ENCODE assay signal across 7 mouse cellular contexts in the genomic region with DNA sequence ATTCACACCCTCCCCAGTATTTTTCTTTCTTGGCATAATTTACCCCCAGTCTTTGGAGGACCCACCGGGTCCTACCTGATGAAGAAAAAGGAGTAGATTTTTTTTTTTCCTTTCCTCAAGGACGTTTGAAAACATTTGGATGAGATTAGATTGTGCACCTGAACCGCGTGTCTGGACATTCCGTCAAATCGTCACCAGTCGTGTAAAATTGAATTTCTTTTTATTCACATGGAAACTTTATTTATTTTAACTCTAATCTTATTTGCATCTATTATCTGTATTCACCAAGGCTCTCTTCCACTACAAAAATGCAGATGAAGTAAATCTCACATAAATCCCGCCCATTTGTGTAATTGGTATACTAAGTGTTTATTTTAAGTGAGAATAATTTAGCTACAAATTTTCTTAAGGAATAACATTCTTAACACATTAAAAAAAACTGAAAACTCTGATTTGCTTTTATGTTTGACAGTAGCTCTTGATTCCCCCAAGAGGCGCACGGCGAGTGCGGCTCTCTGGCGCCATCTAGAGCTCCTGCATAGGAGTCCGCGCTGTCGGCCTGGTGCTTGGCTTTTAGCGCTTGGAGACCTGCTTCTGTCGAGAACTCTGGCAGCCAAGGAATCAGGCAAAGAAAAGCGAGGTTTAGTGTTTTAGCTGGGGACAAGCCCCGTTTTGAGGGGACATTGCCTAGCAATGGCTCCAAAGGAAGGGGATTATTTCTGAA. TPM values are rescaled to one million over a fixed set of nuclear protein-coding genes. Genes with fewer than 3 reads are reported as not detected.
DNase-seq lines count a peak whose midpoint lies in the region; ATAC-seq lines count a peak whose summit lies in the region.

No protein-coding gene starts in this region.

- intact Hi-C loops in left cerebral cortex, postnatal 36 days (cut with DNase I): loop anchor here (2.0 to 10.0 kb wide), 8 partner anchors 66 to 1407 kb away; a partner anchor contains a TSS

- H3K27ac ChIP-seq in intestine, embryonic 16.5 days (ENCODE audit: low read length): no peak overlapping the region
- no peak overlapping the region; the same call in 1 of the 2 replicates for H3K27ac ChIP-seq in midbrain, embryonic 11.5 days (ENCODE audit: low read depth, low read length)

- DNase-seq in adrenal gland, adult 8-10 months: peak; percentile 73
- peak; percentile 86 for DNase-seq in embryo, embryonic 11.5 days (ENCODE audit: low read depth, low spot score)
- DNase-seq in gastrocnemius, postnatal 4 days (ENCODE audit: low spot score in 2 of 2): peak; percentile 74 to 89
- DNase-seq in left cerebral cortex, postnatal 36 days (ENCODE audit: low spot score in 2 of 2): peak; percentile 81 to 86
- peak; percentile 99 for DNase-seq in midbrain, embryonic 11.5 days (ENCODE audit: low spot score, missing footprints)
- peak; percentile 73 for DNase-seq in skeletal muscle tissue, adult 2 months (ENCODE audit: low read depth, low spot score)

- H3K36me3 ChIP-seq in intestine, embryonic 16.5 days (ENCODE audit: control insufficient read depth, insufficient read depth, low read length): no peaks in the 10 kb centered on the region
- H3K36me3 ChIP-seq in midbrain, embryonic 11.5 days (ENCODE audit: control insufficient read depth, insufficient read depth, low read length): no peaks in the 10 kb centered on the region

- no peak overlapping the region for H3K9ac ChIP-seq in intestine, embryonic 16.5 days (ENCODE audit: low read depth, low read length)
- no peak overlapping the region for H3K9ac ChIP-seq in midbrain, embryonic 11.5 days (ENCODE audit: low read length)

- H3K27me3 ChIP-seq in intestine, embryonic 16.5 days (replicated peaks; ENCODE audit: control insufficient read depth, insufficient read depth, low read length): peaks cover 60% of the 10 kb centered on the region
- H3K27me3 ChIP-seq in midbrain, embryonic 11.5 days (ENCODE audit: control insufficient read depth, insufficient read depth, low read length): peaks cover 70% of the 10 kb centered on the region

- ATAC-seq in intestine, embryonic 16.5 days: peak; percentile 73
- peak; percentile 51; the same call in 1 of the 2 replicates for ATAC-seq in midbrain, embryonic 11.5 days (ENCODE audit: low FRiP score)

- peaks cover 32% of the 10 kb centered on the region for H3K4me1 ChIP-seq in intestine, embryonic 16.5 days (ENCODE audit: control insufficient read depth, insufficient read depth, low read length)
- peaks cover 44% of the 10 kb centered on the region for H3K4me1 ChIP-seq in midbrain, embryonic 11.5 days (ENCODE audit: control insufficient read depth, insufficient read depth, low read length)

- WGBS in intestine, embryonic 16.5 days: 2% methylated on average over 20 of the region's 20 CpGs
- under 1% methylated on average over 20 of the region's 20 CpGs for WGBS in midbrain, embryonic 11.5 days

- peak overlapping the region; percentile 22; the same call in 1 of the 2 replicates for H3K4me3 ChIP-seq in intestine, embryonic 16.5 days (ENCODE audit: low read length)
- H3K4me3 ChIP-seq in midbrain, embryonic 11.5 days (ENCODE audit: low read depth, low read length): peak overlapping the region; percentile 20; the same call in 1 of the 2 replicates

- peak overlapping the region; percentile 32; the same call in 1 of the 2 replicates for H3K4me2 ChIP-seq in intestine, embryonic 16.5 days (ENCODE audit: low read depth, low read length)
- H3K4me2 ChIP-seq in midbrain, embryonic 11.5 days: peak overlapping the region; percentile 46

- H3K9me3 ChIP-seq in intestine, embryonic 16.5 days (ENCODE audit: control insufficient read depth, low read length): no peaks in the 10 kb centered on the region
- no peaks in the 10 kb centered on the region for H3K9me3 ChIP-seq in midbrain, embryonic 11.5 days (ENCODE audit: control insufficient read depth, low read length)

RNA-seq across cellular contexts. Expression of a gene that starts 6.6 kb away (rescaled TPM):
- total RNA-seq in adrenal gland, adult 8-10 months (2022): not detected
- not detected for total RNA-seq in gastrocnemius, postnatal 4 days (2021)
- not detected in 2 replicates for polyA plus RNA-seq in intestine, embryonic 16.5 days (2015; fragmentation: Nextera tagmentation; extraction: Ambion mirVana)
- total RNA-seq in left cerebral cortex, postnatal 36 days (2021): 1 to 10 TPM; 2.8 to 4.6 TPM
- polyA plus RNA-seq in midbrain, embryonic 11.5 days (2014; fragmentation: Nextera tagmentation; extraction: Ambion mirVana): 2.8 and 3.3 TPM in 2 replicates

RNA-seq across cellular contexts. Expression of a gene that starts 34.1 kb away (rescaled TPM):
- 10 to 100 TPM; 23.9 to 33.8 (median 30.1) TPM for total RNA-seq in adrenal gland, adult 8-10 months (2022)
- total RNA-seq in gastrocnemius, postnatal 4 days (2021): 10 to 100 TPM; 14.9 to 15.4 TPM
- 16.6 and 16.9 TPM in 2 replicates for polyA plus RNA-seq in intestine, embryonic 16.5 days (2015; fragmentation: Nextera tagmentation; extraction: Ambion mirVana)
- total RNA-seq in left cerebral cortex, postnatal 36 days (2021): 10 to 100 TPM; 16.3 to 18.4 TPM
- polyA plus RNA-seq in midbrain, embryonic 11.5 days (2014; fragmentation: Nextera tagmentation; extraction: Ambion mirVana): 10.7 and 11.7 TPM in 2 replicates

RNA-seq across cellular contexts. Expression of a gene that starts 34.2 kb away (rescaled TPM):
- total RNA-seq in adrenal gland, adult 8-10 months (2022): 10 to 100 TPM; 18.0 to 24.0 (median 20.5) TPM
- total RNA-seq in gastrocnemius, postnatal 4 days (2021): 10 to 100 TPM; 16.3 to 16.9 TPM
- polyA plus RNA-seq in intestine, embryonic 16.5 days (2015; fragmentation: Nextera tagmentation; extraction: Ambion mirVana): 14.7 and 14.9 TPM in 2 replicates
- total RNA-seq in left cerebral cortex, postnatal 36 days (2021): 10 to 100 TPM; 24.3 to 28.3 TPM
- polyA plus RNA-seq in midbrain, embryonic 11.5 days (2014; fragmentation: Nextera tagmentation; extraction: Ambion mirVana): 21.4 and 25.5 TPM in 2 replicates

RNA-seq across cellular contexts. Expression of a gene that starts 59.6 kb away (rescaled TPM):
- total RNA-seq in adrenal gland, adult 8-10 months (2022): 10 to 100 TPM; 53.6 to 59.3 (median 56.3) TPM
- total RNA-seq in gastrocnemius, postnatal 4 days (2021): 100 to 1,000 TPM in 1 of 2 experiments, 10 to 100 TPM in 1; 95.9 to 103 TPM
- 73.7 and 81.5 TPM in 2 replicates for polyA plus RNA-seq in intestine, embryonic 16.5 days (2015; fragmentation: Nextera tagmentation; extraction: Ambion mirVana)
- 100 to 1,000 TPM; 101 to 103 TPM for total RNA-seq in left cerebral cortex, postnatal 36 days (2021)
- 99.2 and 101 TPM in 2 replicates for polyA plus RNA-seq in midbrain, embryonic 11.5 days (2014; fragmentation: Nextera tagmentation; extraction: Ambion mirVana)
